Mouse (Mus musculus): ENCODE measurements around the gene Tex10. TPM values are rescaled to one million over a fixed set of nuclear protein-coding genes. Genes with fewer than 3 reads are reported as not detected.

The Tex10 gene
- polyA plus RNA-seq, 1 experiment = 9.2 TPM

GRCm38 (mm10) chr4:48472052-48472791 is 1.0 kb downstream of the Tex10 start:
- Histone ChIP-seq H3K27ac (ENCODE audit: insufficient read depth, low read length) (peak overlapping the region; percentile 79; the same call in 1 of the 2 replicates), H3K36me3 (ENCODE audit: control insufficient read depth, insufficient read depth, low read length) (peaks cover 10% of the 10 kb centered on the region), H3K4me1 (ENCODE audit: control insufficient read depth, insufficient read depth, insufficient read length) (peaks cover 2% of the 10 kb centered on the region; the same call in 1 of the 2 replicates), H3K27me3 (ENCODE audit: control insufficient read depth, insufficient read depth, low read length) (no peaks in the 10 kb centered on the region), H3K4me3 (ENCODE audit: extremely low read depth, insufficient read depth, insufficient read length) (peak overlapping the region; percentile 85)
- TF ChIP-seq CTCF (IDR thresholded peaks at IDR 0.05; ENCODE audit: extremely low read depth, insufficient read depth, insufficient read length, insufficient replicate concordance) = no peak
- no peak for TF ChIP-seq POLR2A (IDR thresholded peaks at IDR 0.05; ENCODE audit: low read depth, low read length)
- no peak for DNase-seq (ENCODE audit: low read depth in 1 of 2, low spot score in 2 of 2)
- 9% methylated on average over 12 of the region's 12 CpGs for WGBS

GRCm38 (mm10) chr4:48470977-48471376 is 2.3 kb downstream of the Tex10 start:
- TF ChIP-seq CTCF (IDR thresholded peaks at IDR 0.05; ENCODE audit: extremely low read depth, insufficient read depth, insufficient read length, insufficient replicate concordance) = no peak
- no peak for TF ChIP-seq POLR2A (IDR thresholded peaks at IDR 0.05; ENCODE audit: low read depth, low read length)
- peaks cover 15% of the 10 kb centered on the region for H3K36me3 ChIP-seq (ENCODE audit: control insufficient read depth, insufficient read depth, low read length)
- H3K4me3 ChIP-seq (ENCODE audit: extremely low read depth, insufficient read depth, insufficient read length) = no peak overlapping the region
- H3K27me3 ChIP-seq (ENCODE audit: control insufficient read depth, insufficient read depth, low read length) = no peaks in the 10 kb centered on the region
- 62% methylated on average over 1 of the region's 1 CpGs for WGBS
- peaks cover 2% of the 10 kb centered on the region; the same call in 1 of the 2 replicates for H3K4me1 ChIP-seq (ENCODE audit: control insufficient read depth, insufficient read depth, insufficient read length)
- DNase-seq (ENCODE audit: low read depth in 1 of 2, low spot score in 2 of 2) = no peak
- H3K27ac ChIP-seq (ENCODE audit: insufficient read depth, low read length) = no peak overlapping the region

GRCm38 (mm10) chr4:48461060-48461459 is 12.2 kb downstream of the Tex10 start:
- no peak for DNase-seq (ENCODE audit: low read depth in 1 of 2, low spot score in 2 of 2)
- Histone ChIP-seq H3K27ac (ENCODE audit: insufficient read depth, low read length) (no peak overlapping the region), H3K27me3 (ENCODE audit: control insufficient read depth, insufficient read depth, low read length) (no peaks in the 10 kb centered on the region), H3K4me1 (ENCODE audit: control insufficient read depth, insufficient read depth, insufficient read length) (no peaks in the 10 kb centered on the region), H3K4me3 (ENCODE audit: extremely low read depth, insufficient read depth, insufficient read length) (no peak overlapping the region), H3K36me3 (ENCODE audit: control insufficient read depth, insufficient read depth, low read length) (peaks cover 23% of the 10 kb centered on the region)
- WGBS = 87% methylated on average over 1 of the region's 1 CpGs
- TF ChIP-seq CTCF (IDR thresholded peaks at IDR 0.05; ENCODE audit: extremely low read depth, insufficient read depth, insufficient read length, insufficient replicate concordance) (no peak), POLR2A (IDR thresholded peaks at IDR 0.05; ENCODE audit: low read depth, low read length) (no peak)

- WGBS = 97% methylated on average over 6 of the region's 6 CpGs
- Histone ChIP-seq H3K27ac (ENCODE audit: insufficient read depth, low read length) (no peak overlapping the region), H3K4me3 (ENCODE audit: extremely low read depth, insufficient read depth, insufficient read length) (no peak overlapping the region), H3K4me1 (ENCODE audit: control insufficient read depth, insufficient read depth, insufficient read length) (no peaks in the 10 kb centered on the region), H3K36me3 (ENCODE audit: control insufficient read depth, insufficient read depth, low read length) (peaks cover 25% of the 10 kb centered on the region), H3K27me3 (ENCODE audit: control insufficient read depth, insufficient read depth, low read length) (no peaks in the 10 kb centered on the region)
- DNase-seq (ENCODE audit: low read depth in 1 of 2, low spot score in 2 of 2) = no peak
- no peak for TF ChIP-seq POLR2A (IDR thresholded peaks at IDR 0.05; ENCODE audit: low read depth, low read length)
- TF ChIP-seq CTCF (IDR thresholded peaks at IDR 0.05; ENCODE audit: extremely low read depth, insufficient read depth, insufficient read length, insufficient replicate concordance) = no peak
These were observed 14.8 kb downstream of the Tex10 start for GRCm38 (mm10) chr4:48458436-48458835.

- Histone ChIP-seq H3K4me1 (ENCODE audit: control insufficient read depth, insufficient read depth, insufficient read length) (no peaks in the 10 kb centered on the region), H3K27ac (ENCODE audit: insufficient read depth, low read length) (no peak overlapping the region), H3K27me3 (ENCODE audit: control insufficient read depth, insufficient read depth, low read length) (no peaks in the 10 kb centered on the region), H3K36me3 (ENCODE audit: control insufficient read depth, insufficient read depth, low read length) (peaks cover 25% of the 10 kb centered on the region), H3K4me3 (ENCODE audit: extremely low read depth, insufficient read depth, insufficient read length) (no peak overlapping the region)
- WGBS = 100% methylated on average over 2 of the region's 2 CpGs
- TF ChIP-seq POLR2A (IDR thresholded peaks at IDR 0.05; ENCODE audit: low read depth, low read length) (no peak), CTCF (IDR thresholded peaks at IDR 0.05; ENCODE audit: extremely low read depth, insufficient read depth, insufficient read length, insufficient replicate concordance) (no peak)
- no peak for DNase-seq (ENCODE audit: low read depth in 1 of 2, low spot score in 2 of 2)
These were observed 19.0 kb downstream of the Tex10 start for GRCm38 (mm10) chr4:48454106-48454773.

- TF ChIP-seq POLR2A (IDR thresholded peaks at IDR 0.05; ENCODE audit: low read depth, low read length) (no peak), CTCF (IDR thresholded peaks at IDR 0.05; ENCODE audit: extremely low read depth, insufficient read depth, insufficient read length, insufficient replicate concordance) (no peak)
- no peaks in the 10 kb centered on the region for H3K4me1 ChIP-seq (ENCODE audit: control insufficient read depth, insufficient read depth, insufficient read length)
- H3K27ac ChIP-seq (ENCODE audit: insufficient read depth, low read length) = no peak overlapping the region
- no peaks in the 10 kb centered on the region for H3K27me3 ChIP-seq (ENCODE audit: control insufficient read depth, insufficient read depth, low read length)
- no peak for DNase-seq (ENCODE audit: low read depth in 1 of 2, low spot score in 2 of 2)
- peaks cover 35% of the 10 kb centered on the region for H3K36me3 ChIP-seq (ENCODE audit: control insufficient read depth, insufficient read depth, low read length)
- 95% methylated on average over 2 of the region's 2 CpGs for WGBS
- no peak overlapping the region for H3K4me3 ChIP-seq (ENCODE audit: extremely low read depth, insufficient read depth, insufficient read length)
These were observed 45.2 kb downstream of the Tex10 start for GRCm38 (mm10) chr4:48428054-48428453.

GRCm38 (mm10) chr4:48427413-48427812 is 45.8 kb downstream of the Tex10 start:
- no peak for TF ChIP-seq CTCF (IDR thresholded peaks at IDR 0.05; ENCODE audit: extremely low read depth, insufficient read depth, insufficient read length, insufficient replicate concordance)
- TF ChIP-seq POLR2A (IDR thresholded peaks at IDR 0.05; ENCODE audit: low read depth, low read length) = no peak
- no peak overlapping the region for H3K4me3 ChIP-seq (ENCODE audit: extremely low read depth, insufficient read depth, insufficient read length)
- H3K36me3 ChIP-seq (ENCODE audit: control insufficient read depth, insufficient read depth, low read length) = peaks cover 32% of the 10 kb centered on the region
- H3K27ac ChIP-seq (ENCODE audit: insufficient read depth, low read length) = no peak overlapping the region
- 93% methylated on average over 3 of the region's 3 CpGs for WGBS
- no peaks in the 10 kb centered on the region for H3K4me1 ChIP-seq (ENCODE audit: control insufficient read depth, insufficient read depth, insufficient read length)
- H3K27me3 ChIP-seq (ENCODE audit: control insufficient read depth, insufficient read depth, low read length) = no peaks in the 10 kb centered on the region
- no peak for DNase-seq (ENCODE audit: low read depth in 1 of 2, low spot score in 2 of 2)

All from spleen, adult 2 months (tissue).